Mouse (Mus musculus): ENCODE results near the gene Cd209g.

DNA sequence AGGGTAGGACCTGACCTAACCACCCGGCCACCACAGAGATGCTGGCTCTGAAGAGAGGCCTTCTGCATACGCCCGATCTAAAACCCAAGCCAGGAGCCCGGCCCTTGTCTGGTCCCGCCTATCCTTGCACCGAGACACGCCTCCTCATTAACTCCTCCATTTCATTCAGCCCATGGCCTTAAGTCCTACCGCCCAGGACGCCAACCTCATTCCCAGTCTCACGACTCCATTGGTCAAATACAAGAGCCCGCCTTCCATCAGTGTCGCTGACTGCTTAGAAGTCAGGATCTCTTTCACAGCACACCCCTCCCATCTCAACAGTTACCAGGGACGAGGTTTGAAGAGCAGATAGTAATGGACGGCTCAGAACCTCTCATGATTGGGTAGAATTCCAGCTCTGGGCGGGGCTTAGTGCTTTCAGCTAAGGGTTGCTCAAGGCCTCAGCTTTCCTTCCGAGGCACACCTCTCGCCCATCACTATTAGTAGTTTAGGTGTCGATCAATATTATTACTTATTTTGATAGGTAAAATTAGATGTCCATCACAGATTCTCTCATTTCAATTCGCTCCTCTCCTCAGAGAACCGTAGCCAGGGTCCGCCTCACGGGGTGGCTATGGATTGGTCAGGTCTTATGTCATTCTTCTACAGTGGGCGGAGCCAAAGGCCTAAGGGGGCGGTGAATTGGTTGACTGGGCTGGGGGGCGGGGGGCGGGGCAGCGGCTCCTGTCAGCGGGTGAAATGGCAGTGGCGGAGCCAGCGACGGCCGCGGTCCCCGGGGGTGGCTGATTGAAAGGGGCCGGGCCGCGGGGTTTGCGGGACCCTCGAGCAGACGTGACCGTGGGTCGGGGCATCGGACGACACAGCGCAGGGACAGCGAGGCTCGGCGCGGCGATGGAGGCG, 32.2 kb downstream of the Cd209g start, which contains the start of gene Evi5l:
- no peak for TF ChIP-seq GATA1 (IDR thresholded peaks at IDR 0.05; ENCODE audit: low read length)
- no peak for TF ChIP-seq TAL1 (IDR thresholded peaks at IDR 0.05; ENCODE audit: low read length)

Data from erythroblast, embryonic 14.5 days (primary cell).